Mouse (Mus musculus) frontal cortex, postnatal 25 days (tissue): ENCODE measurements around the gene Gba.

ENCODE experiments used
- DNase-seq, 2 experiments: peaks; one replicate each; pipeline ENCODE4 v3.0.0; 2022; ENCODE audit warnings: low spot score in 2 of 2

Gene Gba

DNA sequence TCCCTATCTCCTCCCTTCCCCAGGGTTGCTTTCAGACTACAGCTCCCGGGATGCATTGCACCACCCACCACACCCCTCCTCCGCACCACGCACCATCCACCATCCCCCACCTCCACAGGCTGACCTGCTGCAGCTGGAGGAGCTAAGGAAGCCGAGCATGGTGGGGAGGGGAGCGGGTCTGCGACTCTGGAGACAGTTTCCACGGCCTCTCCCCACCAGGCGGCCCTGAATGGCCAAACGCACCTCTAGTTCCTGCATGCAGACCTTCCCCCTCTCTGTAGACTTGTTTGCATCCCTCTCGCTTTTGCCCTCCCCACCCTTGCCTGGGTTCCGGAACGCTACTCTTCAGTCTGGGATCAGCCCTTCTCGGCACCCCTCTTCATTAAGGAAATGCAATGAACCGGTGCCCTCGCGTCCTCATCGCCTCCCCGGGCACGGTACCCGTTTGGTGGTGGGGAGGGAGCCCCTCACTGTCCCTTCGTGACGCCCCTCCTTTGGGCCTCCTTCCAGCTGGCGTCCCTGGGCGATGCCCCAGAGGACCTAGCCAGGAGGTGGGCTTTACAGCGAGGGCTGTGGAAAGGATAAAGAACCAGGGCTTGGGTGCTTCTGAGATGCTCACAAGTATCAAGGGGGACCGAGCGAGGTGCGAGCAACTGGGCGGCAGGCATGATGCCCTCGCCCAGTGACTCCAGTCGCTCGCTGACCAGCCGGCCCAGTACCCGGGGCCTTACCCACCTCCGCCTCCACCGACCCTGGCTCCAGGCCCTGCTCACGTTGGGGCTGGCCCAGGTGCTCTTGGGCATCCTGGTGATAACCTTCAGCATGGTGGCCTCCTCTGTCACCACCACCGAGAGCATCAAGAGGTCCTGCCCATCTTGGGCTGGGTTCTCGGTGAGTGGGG lies 19.4 kb upstream of the Gba start, which contains the start of gene Fam189b:
TSS of gene Fam189b (plus strand) at position 86 of the 901 bp plus-strand sequence.
- DNase-seq: peak; percentile 80 to 86

GRCm38 (mm10) chr3:89183959-89184315 lies 18.8 kb upstream of the Gba start:
- DNase-seq: no peak

DNA sequence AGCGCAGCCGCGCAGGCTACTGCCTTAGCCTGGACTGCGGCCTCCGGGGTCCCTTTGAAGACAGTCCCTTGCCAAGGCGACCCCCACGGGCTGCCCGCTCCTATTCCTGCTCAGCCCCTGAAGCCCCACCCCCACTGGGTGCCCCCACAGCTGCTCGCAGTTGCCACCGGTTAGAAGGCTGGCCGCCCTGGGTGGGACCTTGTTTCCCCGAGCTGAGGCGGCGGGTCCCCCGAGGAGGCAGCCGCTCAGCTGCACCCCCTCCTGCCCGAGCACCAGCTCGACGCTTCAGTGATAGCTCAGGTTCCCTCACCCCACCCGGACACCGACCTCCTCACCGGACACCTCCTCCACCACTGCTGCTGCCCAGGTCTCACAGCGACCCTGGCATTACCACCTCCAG lies 15.5 kb upstream of the Gba start:
- DNase-seq: no peak

DNA sequence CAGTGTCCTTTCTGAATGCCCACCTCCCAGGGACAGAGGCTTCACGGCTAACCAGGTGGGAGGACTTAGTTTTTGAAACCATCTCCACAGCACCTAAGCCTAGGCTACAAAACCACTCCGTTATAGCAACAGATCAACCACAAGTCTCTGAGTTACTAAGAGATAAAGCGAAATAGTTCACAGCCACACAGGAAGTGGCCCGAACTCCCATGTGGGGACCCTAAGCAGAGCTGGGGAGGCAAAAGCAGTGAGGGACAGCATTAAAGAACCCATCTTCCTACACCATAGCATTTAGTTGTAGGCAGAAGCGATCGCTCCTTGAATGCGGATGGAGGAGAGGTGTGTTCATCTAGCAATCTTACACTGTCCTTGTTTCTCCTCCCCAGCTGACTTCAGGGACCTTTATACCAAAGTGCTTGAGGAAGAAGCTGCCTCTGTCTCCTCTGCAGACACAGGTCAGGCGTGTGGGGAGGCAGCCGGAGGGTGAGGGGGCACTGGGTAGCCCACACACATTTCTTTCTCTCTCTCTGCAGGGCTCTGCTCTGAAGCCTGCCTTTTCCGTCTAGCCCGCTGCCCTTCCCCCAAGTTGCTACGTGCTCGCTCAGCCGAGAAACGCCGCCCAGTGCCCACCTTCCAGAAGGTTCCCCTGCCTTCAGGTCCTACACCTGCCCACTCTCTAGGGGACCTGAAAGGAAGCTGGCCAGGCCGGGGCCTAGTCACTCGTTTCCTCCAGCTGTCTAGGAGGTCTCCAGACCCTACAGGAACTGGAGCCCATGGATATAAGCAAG lies 14.8 kb upstream of the Gba start:
- no peak for DNase-seq

DNA sequence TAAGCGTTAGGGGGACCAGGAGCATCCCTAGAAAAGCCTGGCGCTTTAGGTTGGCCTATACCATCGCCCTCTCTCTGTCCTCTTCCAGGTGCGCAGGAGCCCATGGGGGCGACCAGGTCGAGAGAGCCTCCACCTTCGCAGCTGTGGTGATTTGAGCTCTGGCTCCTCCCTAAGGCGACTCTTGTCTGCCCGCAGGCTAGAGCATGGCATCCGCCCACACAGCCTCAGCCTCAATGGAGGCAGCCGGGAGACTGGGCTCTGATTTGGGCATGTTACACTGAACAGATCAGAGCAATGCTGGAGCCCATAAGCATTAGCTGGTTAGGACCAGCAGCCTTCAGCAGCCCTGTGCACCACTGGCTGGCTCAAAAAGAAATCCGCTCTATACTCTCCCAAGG lies 14.3 kb upstream of the Gba start:
- DNase-seq: no peak

DNA sequence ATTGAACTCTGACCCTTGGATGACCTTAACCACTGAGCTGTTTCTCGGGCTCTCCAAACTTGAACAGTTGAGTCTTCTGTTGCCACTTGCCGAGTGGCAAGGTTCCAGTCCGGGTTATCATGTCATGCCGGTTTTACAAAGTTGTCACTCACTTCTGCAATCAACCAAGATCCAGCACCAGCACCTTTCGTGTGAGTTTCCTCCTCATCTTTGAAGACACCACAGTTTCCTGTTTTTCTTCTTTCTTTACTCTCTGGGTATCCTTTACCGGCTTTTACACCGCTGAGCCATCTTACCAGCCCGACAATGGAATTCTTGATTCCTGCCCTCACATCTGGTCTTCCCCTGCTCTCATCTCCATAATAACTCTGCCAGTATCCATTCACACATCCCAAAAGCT lies 12.3 kb upstream of the Gba start:
- DNase-seq: no peak

DNA sequence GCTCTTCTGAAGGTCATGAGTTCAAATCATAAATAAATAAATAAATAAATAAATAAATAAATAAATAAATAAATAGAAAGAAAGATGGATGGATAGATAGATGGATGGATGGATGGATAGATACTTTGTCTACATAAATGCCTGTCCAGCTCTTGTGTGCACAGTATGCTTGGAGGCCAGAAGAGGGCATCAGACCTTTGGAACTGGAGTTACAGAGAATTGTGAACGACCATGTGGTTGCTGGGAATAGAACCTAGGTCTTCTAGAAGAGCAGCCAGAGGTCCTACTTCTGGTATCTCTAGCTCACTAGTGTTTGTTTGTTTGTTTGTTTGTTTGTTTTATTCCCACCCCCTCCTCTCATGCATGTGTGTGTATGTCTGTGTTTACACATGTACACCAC lies 9.4 kb upstream of the Gba start:
- DNase-seq: no peak

DNA sequence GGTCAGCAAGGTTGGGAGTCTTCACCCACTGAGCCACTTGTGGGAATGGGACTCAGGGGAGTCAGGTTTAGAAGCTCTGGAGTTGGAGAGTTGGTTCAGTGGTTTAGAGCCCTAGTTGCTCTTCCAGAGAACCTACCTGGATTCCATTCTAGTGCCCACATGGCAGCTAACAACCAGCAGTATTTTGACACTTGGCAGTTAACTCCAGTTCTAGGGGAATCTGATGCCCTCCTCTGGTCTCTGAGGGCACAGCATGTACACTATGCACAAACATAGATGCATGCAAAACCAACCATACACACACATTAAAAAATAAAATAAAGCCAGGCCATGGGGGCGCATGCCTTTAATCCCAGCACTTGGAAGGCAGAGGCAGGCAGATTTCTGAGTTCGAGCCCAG lies 8.9 kb upstream of the Gba start:
- DNase-seq: no peak

DNA sequence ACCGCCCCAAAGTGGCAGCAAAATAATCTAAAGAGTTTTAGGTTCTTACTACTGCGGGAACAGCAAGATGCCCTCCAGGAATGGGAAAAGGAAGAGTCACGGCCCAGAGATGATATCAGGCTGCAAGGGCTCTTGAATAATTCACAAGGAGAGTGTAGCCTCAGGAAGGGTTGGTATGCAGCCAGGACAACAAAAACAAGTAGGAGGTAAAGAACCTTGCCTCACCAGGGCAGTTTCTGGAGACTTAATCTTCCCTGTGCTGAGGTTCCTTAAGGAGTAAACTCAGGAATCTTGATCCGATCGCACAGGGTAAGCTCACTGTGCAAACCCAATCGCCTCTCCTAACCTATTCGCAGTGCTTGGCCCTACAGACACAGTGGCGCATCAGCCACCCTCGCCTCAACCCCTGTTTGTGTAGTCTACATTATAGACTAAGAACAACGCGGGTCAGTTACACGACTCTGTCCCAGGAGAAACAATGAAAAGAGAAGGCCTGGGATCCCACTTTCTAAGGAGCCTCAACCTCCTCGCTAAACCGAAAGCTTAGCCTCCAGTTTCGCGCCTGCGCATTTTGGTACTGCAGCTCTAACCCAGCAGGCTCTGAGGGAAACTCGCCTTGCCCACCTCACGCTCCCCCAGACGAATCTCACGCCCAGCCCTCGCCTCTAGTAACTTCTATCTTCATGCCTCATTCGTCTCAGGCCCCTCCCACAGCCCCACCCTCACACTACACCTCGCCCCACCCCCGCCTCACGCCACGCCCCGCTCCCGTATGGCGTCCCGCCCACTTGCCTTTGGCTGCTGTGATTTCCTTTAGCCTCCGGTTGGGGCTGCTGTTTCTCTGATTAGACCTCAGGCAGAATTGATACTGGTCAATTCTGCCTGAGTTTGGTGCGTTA lies 6.5 kb upstream of the Gba start:
- DNase-seq: peak; percentile 55 to 68

DNA sequence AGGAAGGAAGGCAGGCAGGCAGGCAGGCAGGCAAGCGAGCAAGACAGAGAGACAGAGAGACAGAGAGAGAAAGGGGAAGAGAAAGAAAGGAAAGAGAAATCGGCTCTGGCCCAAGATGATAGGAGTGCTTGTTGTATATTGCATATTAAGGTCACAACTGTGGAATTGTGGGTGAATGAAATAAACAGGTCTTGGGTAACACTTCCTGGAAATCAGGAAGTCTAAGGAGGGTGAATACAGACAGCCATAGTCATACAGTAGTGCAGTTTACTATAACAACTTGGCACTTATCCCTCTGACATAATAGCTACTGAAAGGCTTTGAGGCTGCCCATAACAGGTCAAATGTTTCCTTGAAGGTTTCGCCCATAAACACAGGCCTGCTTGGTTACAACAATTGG lies 2.9 kb upstream of the Gba start:
- no peak for DNase-seq

DNA sequence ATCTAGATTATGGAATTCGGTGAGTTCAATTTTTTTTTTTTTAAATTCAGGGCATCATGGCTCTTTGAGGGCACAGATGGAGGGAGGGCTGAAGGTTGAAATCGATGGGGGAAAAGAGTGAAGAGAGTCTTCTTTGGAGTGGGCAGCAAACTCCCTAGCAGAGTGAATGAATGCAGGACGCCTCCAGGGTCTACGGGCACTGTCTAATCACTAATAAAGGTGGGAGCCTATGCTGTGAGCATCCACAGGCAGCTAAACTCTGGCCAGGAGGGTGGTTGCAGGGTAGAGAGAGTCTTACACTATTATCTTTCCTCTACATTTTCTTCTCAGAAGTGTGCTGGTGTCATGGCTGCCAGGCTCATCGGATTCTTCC lies 400 bp downstream of the Gba start:
- no peak for DNase-seq

DNA sequence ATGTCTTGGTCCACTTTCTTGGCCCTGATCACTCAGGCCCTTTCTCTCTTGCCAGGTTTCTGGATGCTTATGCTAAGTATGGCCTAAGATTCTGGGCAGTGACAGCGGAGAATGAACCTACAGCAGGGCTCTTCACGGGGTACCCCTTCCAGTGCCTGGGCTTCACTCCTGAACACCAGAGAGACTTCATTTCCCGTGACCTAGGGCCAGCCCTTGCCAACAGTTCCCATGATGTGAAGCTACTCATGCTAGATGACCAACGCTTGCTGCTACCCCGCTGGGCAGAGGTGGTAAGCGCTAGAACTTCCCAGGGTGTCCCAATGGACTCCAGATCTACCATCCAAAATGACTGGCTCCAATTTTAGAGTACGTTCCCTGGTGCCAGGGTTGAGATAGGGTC lies 3.4 kb downstream of the Gba start:
- no peak for DNase-seq

DNA sequence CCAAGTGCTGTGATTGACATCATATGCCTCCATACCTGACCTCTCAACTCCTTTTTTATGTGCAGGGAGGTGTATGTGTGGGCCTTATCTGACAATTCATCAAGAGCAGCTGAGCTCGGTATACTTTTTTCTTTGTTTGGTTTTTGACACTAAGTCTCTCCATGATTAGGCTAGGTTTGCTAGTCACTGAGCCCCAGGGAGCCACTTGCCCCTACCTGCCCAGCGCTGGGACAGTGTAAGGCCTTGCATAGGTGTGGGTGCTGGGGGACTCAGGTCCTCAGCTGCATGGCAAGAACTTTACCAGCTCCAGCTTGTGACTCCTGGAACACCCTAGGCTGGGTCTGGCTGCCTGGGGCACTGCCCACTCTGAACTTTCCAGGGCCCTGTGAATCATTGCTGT lies 4.0 kb downstream of the Gba start:
- no peak for DNase-seq

GRCm38 (mm10) chr3:89208075-89208657 lies 5.4 kb downstream of the Gba start:
- DNase-seq: no peak

DNA sequence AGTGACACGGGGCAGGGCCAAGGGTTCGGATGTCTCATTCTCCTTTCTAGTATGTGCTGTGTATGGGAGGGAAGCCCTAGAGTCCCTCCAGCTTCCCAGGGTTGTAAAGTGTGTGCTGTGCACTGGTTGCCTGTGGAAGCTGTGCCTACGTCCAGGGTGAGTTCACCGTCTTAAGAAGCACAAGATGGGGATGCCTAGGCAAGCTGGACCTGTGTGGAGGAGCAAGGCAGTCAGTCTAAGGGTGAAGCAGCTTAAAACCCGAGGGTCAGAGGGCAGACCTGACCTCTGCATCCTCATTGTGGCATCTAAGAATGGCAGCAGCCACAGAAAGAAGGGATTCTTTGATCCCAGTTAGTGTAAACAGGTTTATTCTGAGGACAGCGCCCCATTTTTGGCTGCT lies 6.0 kb downstream of the Gba start:
- DNase-seq: no peak

DNA sequence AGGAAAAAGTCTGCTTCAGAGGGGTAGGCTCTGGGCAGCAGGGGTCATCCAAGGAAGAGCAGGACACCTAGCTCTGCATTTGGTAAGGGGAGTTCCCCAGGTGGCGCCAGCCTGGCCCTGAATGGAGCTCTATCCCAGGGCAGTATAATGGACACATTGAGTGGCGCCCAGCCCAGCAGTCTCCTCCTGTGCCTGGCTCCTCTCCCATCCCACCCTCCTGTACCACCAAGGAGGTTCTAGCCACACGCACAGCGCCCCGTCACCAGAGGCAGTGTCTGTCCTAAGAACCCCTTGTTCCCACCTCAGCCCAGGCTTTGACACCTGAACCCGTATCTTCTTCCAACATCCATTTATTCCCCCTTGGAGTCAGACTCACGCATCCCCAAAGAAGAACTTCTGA lies 7.0 kb downstream of the Gba start:
- no peak for DNase-seq

DNA sequence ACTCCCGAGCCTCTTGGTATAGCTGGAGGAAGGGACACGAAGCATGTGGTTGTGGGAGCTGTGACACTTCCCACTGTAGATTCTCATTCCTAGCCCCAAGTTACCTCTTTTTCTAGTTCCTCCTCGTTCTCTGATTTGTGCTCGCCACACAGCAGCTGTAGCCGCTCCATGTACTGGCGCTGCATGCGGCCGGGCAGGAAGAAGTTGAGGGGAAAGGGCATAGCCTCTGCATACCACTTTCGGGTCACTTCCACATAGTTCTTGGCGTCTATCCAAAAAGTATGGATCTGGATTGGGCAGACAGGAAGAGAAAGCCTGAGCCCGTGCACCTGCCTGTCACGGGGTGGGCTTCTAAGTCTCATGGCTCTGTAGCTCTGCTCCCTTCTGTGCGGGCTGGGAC lies 7.4 kb downstream of the Gba start:
- no peak for DNase-seq

- DNase-seq: no peak
These were observed 8.0 kb downstream of the Gba start for GRCm38 (mm10) chr3:89210731-89211130.

- peak; percentile 78 to 84 for DNase-seq
These were observed 11.2 kb downstream of the Gba start for GRCm38 (mm10) chr3:89213803-89214530.

DNA sequence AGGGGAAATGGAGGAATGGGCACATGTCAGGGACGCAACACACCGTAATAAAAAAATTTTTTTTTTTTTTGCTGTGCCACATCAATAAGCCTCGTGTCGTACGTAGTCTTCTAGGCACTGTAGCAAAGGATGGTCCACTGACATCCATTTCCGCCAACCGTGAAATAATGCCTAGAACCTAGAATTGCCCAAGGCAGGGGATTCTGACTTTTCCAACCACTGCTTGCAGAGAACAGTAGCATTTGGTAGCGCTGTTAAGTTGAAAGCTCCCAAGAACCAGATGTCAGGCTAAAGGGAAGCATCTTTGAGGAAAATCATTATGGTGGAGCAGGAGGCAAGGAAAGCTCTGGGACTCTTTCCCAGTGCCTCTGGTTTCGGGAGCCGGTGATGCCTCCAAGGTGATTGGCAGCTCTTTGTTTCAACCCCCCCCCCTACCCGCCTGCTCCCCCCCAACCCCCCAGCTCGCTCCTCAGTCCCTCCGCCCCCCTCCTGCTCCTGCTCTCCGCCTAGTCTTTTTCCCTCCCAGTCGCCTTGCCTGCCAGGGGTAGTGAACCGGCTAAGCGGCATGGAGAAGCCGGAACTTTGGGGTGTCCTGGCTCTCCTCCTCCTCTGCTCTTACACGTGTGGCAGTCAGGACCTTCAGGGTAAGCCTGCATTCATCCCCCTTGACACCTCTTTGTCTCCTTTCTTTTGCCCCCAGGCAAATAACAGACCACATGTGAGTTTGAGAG lies 12.1 kb downstream of the Gba start, which contains the start of gene Thbs3:
TSS of gene Thbs3 (plus strand) at position 500 of the 731 bp plus-strand sequence.
- DNase-seq: no peak
